ENCODE assay signal across 8 mouse cellular contexts in the genomic region with DNA sequence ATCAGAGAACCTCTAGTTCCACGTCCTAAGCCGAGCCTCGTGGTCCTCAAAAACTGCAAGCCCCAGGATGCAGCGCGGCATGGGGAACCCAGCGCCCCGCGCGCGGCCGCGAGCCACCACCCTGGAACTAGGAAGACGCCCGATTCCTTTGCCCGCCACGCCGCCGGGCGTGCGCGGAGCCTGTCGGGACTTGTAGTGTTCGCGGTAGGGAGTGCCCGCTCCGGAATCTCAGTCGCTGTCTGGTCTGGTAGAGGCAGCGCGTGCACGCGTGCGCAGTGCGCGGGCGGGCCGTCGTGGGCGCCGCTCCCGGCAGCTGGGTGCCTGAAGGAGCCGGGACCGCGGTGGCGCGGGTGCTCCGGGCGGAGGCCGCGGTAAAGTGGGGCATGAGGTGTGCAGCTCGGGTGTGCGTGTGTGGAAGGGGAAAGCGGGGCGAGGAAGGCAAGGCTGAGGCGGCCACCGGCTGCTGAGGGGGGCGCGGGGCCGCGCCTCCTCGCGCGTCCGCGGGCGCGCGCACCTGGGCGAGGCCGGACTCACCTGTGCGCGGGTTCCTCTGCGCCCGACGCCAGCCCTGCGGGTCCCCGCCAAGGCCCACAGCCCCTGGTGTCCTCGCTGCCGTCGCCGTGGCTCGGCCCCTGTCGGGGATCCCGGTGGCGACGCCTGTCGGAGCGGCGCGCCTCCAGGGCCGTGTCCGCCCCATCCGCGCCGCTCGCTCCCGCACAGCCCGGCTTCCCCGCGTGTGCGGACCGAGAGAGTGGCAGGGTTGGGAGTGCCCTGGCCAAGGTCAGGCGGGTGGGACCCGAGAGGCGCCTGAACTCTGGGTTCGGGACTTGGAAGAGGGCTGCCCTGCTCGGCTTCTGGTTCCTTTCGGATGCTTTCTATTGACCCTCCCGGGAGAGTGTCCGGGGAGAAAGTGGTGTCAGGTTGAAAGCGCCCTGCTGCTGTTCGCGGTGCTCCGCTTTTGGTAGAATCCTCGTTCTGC. TPM values are rescaled to one million over a fixed set of nuclear protein-coding genes. Genes with fewer than 3 reads are reported as not detected.
DNase-seq lines count a peak whose midpoint lies in the region; ATAC-seq and TF ChIP-seq lines count a peak whose summit lies in the region.

A gene (plus strand): TSS at position 144 of the 979 bp plus-strand sequence.

- TF ChIP-seq CTCF in heart, adult 2 months (IDR thresholded peaks at IDR 0.05) = peak; percentile 43
- no peak for TF ChIP-seq CTCF in kidney, adult 2 months (conservative IDR thresholded peaks at IDR 0.05; ENCODE audit: insufficient read depth, insufficient read length, low read depth, low read length)
- TF ChIP-seq CTCF in small intestine, adult 2 months (IDR thresholded peaks at IDR 0.05; ENCODE audit: extremely low read depth, insufficient read length, insufficient replicate concordance, low read depth, low read length) = no peak

- no peaks in the 10 kb centered on the region for H3K36me3 ChIP-seq in embryonic facial prominence, embryonic 12.5 days
- peaks cover 6% of the 10 kb centered on the region; the same call in 1 of the 2 replicates for H3K36me3 ChIP-seq in heart, adult 2 months (ENCODE audit: control insufficient read depth, insufficient read depth, low read length)
- no peaks in the 10 kb centered on the region for H3K36me3 ChIP-seq in kidney, adult 2 months (ENCODE audit: control insufficient read depth, insufficient read depth, low read length)
- no peaks in the 10 kb centered on the region for H3K36me3 ChIP-seq in limb, embryonic 11.5 days (ENCODE audit: control insufficient read depth, insufficient read depth, low read length)
- H3K36me3 ChIP-seq in midbrain, embryonic 13.5 days = no peaks in the 10 kb centered on the region
- H3K36me3 ChIP-seq in small intestine, adult 2 months (ENCODE audit: control insufficient read depth, insufficient read depth, low read length) = no peaks in the 10 kb centered on the region

- H3K27ac ChIP-seq in embryonic facial prominence, embryonic 12.5 days = peak within 1 kb of the TSS; percentile 12; the same call in 1 of the 2 replicates
- H3K27ac ChIP-seq in heart, adult 2 months = peak within 1 kb of the TSS; percentile 93
- peak within 1 kb of the TSS; percentile 83 for H3K27ac ChIP-seq in kidney, adult 2 months (ENCODE audit: insufficient read depth, low read depth, low read length)
- H3K27ac ChIP-seq in limb, embryonic 11.5 days (replicated peaks; ENCODE audit: low read depth, low read length) = no peak within 1 kb of the TSS
- peak within 1 kb of the TSS; percentile 82 for H3K27ac ChIP-seq in midbrain, embryonic 13.5 days
- H3K27ac ChIP-seq in small intestine, adult 2 months (ENCODE audit: insufficient read depth, low read depth, low read length) = peak within 1 kb of the TSS; percentile 72

- peak; percentile 98 to 99 for DNase-seq in adrenal gland, postnatal 36 days
- peak; percentile 95 to 100 for DNase-seq in heart, adult 2 months
- peak; percentile 99 for DNase-seq in kidney, adult 2 months
- DNase-seq in limb, embryonic 11.5 days (ENCODE audit: low spot score) = peak; percentile 97
- no peak for DNase-seq in MN1 (ENCODE audit: low spot score)

- H3K27me3 ChIP-seq in embryonic facial prominence, embryonic 12.5 days = no peaks in the 10 kb centered on the region
- no peaks in the 10 kb centered on the region for H3K27me3 ChIP-seq in heart, adult 2 months (ENCODE audit: control insufficient read depth, insufficient read depth, low read length)
- H3K27me3 ChIP-seq in kidney, adult 2 months (replicated peaks; ENCODE audit: control insufficient read depth, insufficient read depth, low read length) = no peaks in the 10 kb centered on the region
- H3K27me3 ChIP-seq in limb, embryonic 11.5 days (ENCODE audit: control insufficient read depth, insufficient read depth, low read length) = no peaks in the 10 kb centered on the region
- peaks cover 13% of the 10 kb centered on the region for H3K27me3 ChIP-seq in midbrain, embryonic 13.5 days
- no peaks in the 10 kb centered on the region for H3K27me3 ChIP-seq in small intestine, adult 2 months (ENCODE audit: control insufficient read depth, insufficient read depth, low read length)

- H3K9me3 ChIP-seq in embryonic facial prominence, embryonic 12.5 days = no peaks in the 10 kb centered on the region
- H3K9me3 ChIP-seq in limb, embryonic 11.5 days (ENCODE audit: control insufficient read depth, low read length) = no peaks in the 10 kb centered on the region
- H3K9me3 ChIP-seq in midbrain, embryonic 13.5 days = no peaks in the 10 kb centered on the region

- WGBS in embryonic facial prominence, embryonic 12.5 days = under 1% methylated on average over 97 of the region's 114 CpGs
- 1% methylated on average over 111 of the region's 114 CpGs for WGBS in heart, adult 2 months
- WGBS in kidney, adult 2 months = under 1% methylated on average over 112 of the region's 114 CpGs
- WGBS in limb, embryonic 11.5 days = under 1% methylated on average over 78 of the region's 114 CpGs
- under 1% methylated on average over 95 of the region's 114 CpGs for WGBS in midbrain, embryonic 13.5 days
- WGBS in small intestine, adult 2 months = under 1% methylated on average over 110 of the region's 114 CpGs

- peak; percentile 51 for TF ChIP-seq POLR2A in heart, adult 2 months (IDR thresholded peaks at IDR 0.05; ENCODE audit: insufficient read depth, low read depth, low read length)
- TF ChIP-seq POLR2A in kidney, adult 2 months (IDR thresholded peaks at IDR 0.05; ENCODE audit: low read depth, low read length) = no peak
- TF ChIP-seq POLR2A in small intestine, adult 2 months (IDR thresholded peaks at IDR 0.05; ENCODE audit: low read depth, low read length) = peak; percentile 89; the same call in 1 of the 2 replicates

- H3K4me1 ChIP-seq in embryonic facial prominence, embryonic 12.5 days = peaks cover 7% of the 10 kb centered on the region; the same call in 1 of the 2 replicates
- no peaks in the 10 kb centered on the region; the same call in 1 of the 2 replicates for H3K4me1 ChIP-seq in heart, adult 2 months (ENCODE audit: control insufficient read depth, insufficient read depth, low read length)
- H3K4me1 ChIP-seq in kidney, adult 2 months (ENCODE audit: control insufficient read depth, insufficient read depth, low read length) = peaks cover 17% of the 10 kb centered on the region
- H3K4me1 ChIP-seq in limb, embryonic 11.5 days (ENCODE audit: control insufficient read depth, insufficient read depth, low read length) = peaks cover 2% of the 10 kb centered on the region; the same call in 1 of the 2 replicates
- peaks cover 23% of the 10 kb centered on the region for H3K4me1 ChIP-seq in midbrain, embryonic 13.5 days (replicated peaks)
- H3K4me1 ChIP-seq in small intestine, adult 2 months (ENCODE audit: control insufficient read depth, insufficient read depth, insufficient read length, low read length) = peaks cover 3% of the 10 kb centered on the region; the same call in 1 of the 2 replicates

- peak; percentile 98 for ATAC-seq in embryonic facial prominence, embryonic 12.5 days (ENCODE audit: insufficient number of reproducible peaks, insufficient read depth, low FRiP score, low TSS enrichment)
- ATAC-seq in limb, embryonic 11.5 days (ENCODE audit: insufficient number of reproducible peaks, low FRiP score, low TSS enrichment, low read depth) = peak; percentile 97
- ATAC-seq in midbrain, embryonic 13.5 days = peak; percentile 99

- H3K4me2 ChIP-seq in embryonic facial prominence, embryonic 12.5 days (replicated peaks) = peak within 1 kb of the TSS; percentile 69
- H3K4me2 ChIP-seq in limb, embryonic 11.5 days (ENCODE audit: low read depth, severe bottlenecking) = peak within 1 kb of the TSS; percentile 77
- H3K4me2 ChIP-seq in midbrain, embryonic 13.5 days (replicated peaks) = peak within 1 kb of the TSS; percentile 75

- peaks cover 3% of the 10 kb centered on the region for H3K79me2 ChIP-seq in heart, adult 2 months (replicated peaks; ENCODE audit: control insufficient read depth, insufficient read depth, low read length)

- no peak for TF ChIP-seq EP300 in heart, adult 2 months (IDR thresholded peaks at IDR 0.05; ENCODE audit: insufficient read depth, low read depth, low read length)

- peak within 1 kb of the TSS; percentile 77 for H3K9ac ChIP-seq in embryonic facial prominence, embryonic 12.5 days
- peak within 1 kb of the TSS; percentile 97 for H3K9ac ChIP-seq in heart, adult 2 months (ENCODE audit: low read depth, low read length)
- peak within 1 kb of the TSS; percentile 73 for H3K9ac ChIP-seq in limb, embryonic 11.5 days (ENCODE audit: low read length)
- H3K9ac ChIP-seq in midbrain, embryonic 13.5 days (replicated peaks) = peak within 1 kb of the TSS; percentile 84

- H3K4me3 ChIP-seq in embryonic facial prominence, embryonic 12.5 days = peak within 1 kb of the TSS; percentile 87
- H3K4me3 ChIP-seq in heart, adult 2 months = peak within 1 kb of the TSS; percentile 82
- peak within 1 kb of the TSS; percentile 83 for H3K4me3 ChIP-seq in kidney, adult 2 months (ENCODE audit: insufficient read depth, low read depth, low read length)
- H3K4me3 ChIP-seq in limb, embryonic 11.5 days (ENCODE audit: low read depth, low read length) = peak within 1 kb of the TSS; percentile 80
- peak within 1 kb of the TSS; percentile 78 for H3K4me3 ChIP-seq in midbrain, embryonic 13.5 days (replicated peaks)
- H3K4me3 ChIP-seq in small intestine, adult 2 months (ENCODE audit: low read depth, low read length) = peak within 1 kb of the TSS; percentile 86

- intact Hi-C loops in heart, adult 2 months (cut with DNase I) = loop anchor here (2.0 to 10.0 kb wide), 4 partner anchors 25 to 696 kb away; a partner anchor contains a TSS

RNA-seq across cellular contexts. Expression of the gene that starts here (rescaled TPM):
- 10 to 100 TPM; 22.7 to 32.2 TPM for total RNA-seq in adrenal gland, postnatal 36 days (2021)
- 44.1 and 45.1 TPM in 2 replicates for polyA plus RNA-seq in embryonic facial prominence, embryonic 12.5 days (2016; fragmentation: Nextera tagmentation; extraction: Ambion mirVana)
- total RNA-seq in heart, adult 2 months (2021) = 10 to 100 TPM; 40.0 to 41.3 TPM
- polyA plus RNA-seq in heart, adult 2 months (2012; rRNA removed) = 33.3 and 48.8 TPM in 2 replicates
- 58.5 and 63.3 TPM in 2 replicates for polyA plus RNA-seq in kidney, adult 2 months (2012; rRNA removed)
- polyA plus RNA-seq in limb, embryonic 11.5 days (2014; fragmentation: Nextera tagmentation; extraction: Ambion mirVana) = 21.3 and 24.7 TPM in 2 replicates
- polyA plus RNA-seq in midbrain, embryonic 13.5 days (2015; fragmentation: Nextera tagmentation; extraction: Ambion mirVana) = 54.6 and 55.5 TPM in 2 replicates
- polyA plus RNA-seq in small intestine, adult 2 months (2012; rRNA removed) = 12.0 and 63.7 TPM in 2 replicates
